Mouse (Mus musculus) liver, embryonic 11.5 days (tissue): ENCODE results near the gene Vopp1. TPM values are rescaled to one million over a fixed set of nuclear protein-coding genes. Genes with fewer than 3 reads are reported as not detected.
A peak's percentile ranks its signal among the peaks of the same experiment; 100 is the strongest.

Experiments
- ATAC-seq: fragments of 200-750 bp; cut with Nextera tagmentation; replicated peaks from 2 replicates; pipeline ENCODE4 v1.8.0; 2017; ENCODE audit warnings: moderate number of reproducible peaks, mild to moderate bottlenecking, moderate TSS enrichment, moderate library complexity; ENCODE audit not compliant: low FRiP score
- DNase-seq: peaks from one replicate; pipeline ENCODE4 v3.0.0-alpha.2; 2017; ENCODE audit warnings: low spot score
- H3K27ac ChIP-seq: fragments of 300-500 bp; sonication (generic); 2 replicates; pipeline ENCODE4 v1.5.1; 2014; ENCODE audit warnings: mild to moderate bottlenecking, low read depth, low read length, control low read depth
- H3K27me3 ChIP-seq: fragments of 300-500 bp; sonication (generic); replicated peaks from 2 replicates; pipeline ENCODE4 v1.6.1; 2014; ENCODE audit warnings: low read length, mixed read lengths; ENCODE audit not compliant: control insufficient read depth, insufficient read depth
- H3K36me3 ChIP-seq: fragments of 300-500 bp; sonication (generic); 2 replicates; pipeline ENCODE4 v1.6.1; 2014; ENCODE audit warnings: mild to moderate bottlenecking, low read length, moderate library complexity, mixed read lengths; ENCODE audit not compliant: control insufficient read depth, insufficient read depth
- H3K4me1 ChIP-seq: fragments of 300-500 bp; sonication (generic); replicated peaks from 2 replicates; pipeline ENCODE4 v1.6.1; 2014; ENCODE audit warnings: low read length, mixed read lengths; ENCODE audit not compliant: control insufficient read depth, insufficient read depth
- H3K4me2 ChIP-seq: fragments of 300-500 bp; sonication (generic); 2 replicates; pipeline ENCODE4 v1.6.1; 2014; ENCODE audit warnings: mild to moderate bottlenecking, control low read depth, moderate library complexity
- H3K4me3 ChIP-seq: fragments of 300-500 bp; sonication (generic); 2 replicates; pipeline ENCODE4 v1.5.1; 2014; ENCODE audit warnings: low read depth, low read length, control low read depth
- H3K9ac ChIP-seq: fragments of 300-500 bp; sonication (generic); 2 replicates; pipeline ENCODE4 v1.6.1; 2014; ENCODE audit warnings: low read depth, low read length, control low read depth
- H3K9me3 ChIP-seq: fragments of 300-500 bp; sonication (generic); 2 replicates; pipeline ENCODE4 v1.6.1; 2016; ENCODE audit warnings: low read length, inconsistent platforms, mixed read lengths; ENCODE audit not compliant: control insufficient read depth
- WGBS: fragments of 180-500 bp; shearing (Covaris S2); extraction: QIAGEN DNeasy Blood & Tissue Kit; methylation state at CpG from one replicate; pipeline ENCODE4 v1.1.7; 2014; 5-methylcytosine and 5-hydroxymethylcytosine counted together
- polyA plus RNA-seq: library from polyadenylated mRNA; unstranded; fragments of >200 nt; fragmentation: Nextera tagmentation; extraction: Ambion mirVana; gene quantifications from 2 replicates; pipeline ENCODE4 v1.2.1, GENCODE M21; 2014

Vopp1 gene
- polyA plus RNA-seq, 1 experiment from 2014 or later: 23.8 TPM

GRCm38 (mm10) chr6:57768948-57769525 is 55.9 kb downstream of the Vopp1 start:
- no peak for DNase-seq
- H3K27me3 ChIP-seq: no peaks in the 10 kb centered on the region
- no peak for ATAC-seq
- no peaks in the 10 kb centered on the region for H3K9me3 ChIP-seq
- H3K36me3 ChIP-seq: no peaks in the 10 kb centered on the region
- H3K4me2 ChIP-seq: no peak overlapping the region
- 70% methylated on average over 7 of the region's 7 CpGs for WGBS
- H3K4me1 ChIP-seq: peaks cover 29% of the 10 kb centered on the region
- H3K9ac ChIP-seq: no peak overlapping the region
- no peak overlapping the region for H3K27ac ChIP-seq
- no peak overlapping the region for H3K4me3 ChIP-seq

DNA sequence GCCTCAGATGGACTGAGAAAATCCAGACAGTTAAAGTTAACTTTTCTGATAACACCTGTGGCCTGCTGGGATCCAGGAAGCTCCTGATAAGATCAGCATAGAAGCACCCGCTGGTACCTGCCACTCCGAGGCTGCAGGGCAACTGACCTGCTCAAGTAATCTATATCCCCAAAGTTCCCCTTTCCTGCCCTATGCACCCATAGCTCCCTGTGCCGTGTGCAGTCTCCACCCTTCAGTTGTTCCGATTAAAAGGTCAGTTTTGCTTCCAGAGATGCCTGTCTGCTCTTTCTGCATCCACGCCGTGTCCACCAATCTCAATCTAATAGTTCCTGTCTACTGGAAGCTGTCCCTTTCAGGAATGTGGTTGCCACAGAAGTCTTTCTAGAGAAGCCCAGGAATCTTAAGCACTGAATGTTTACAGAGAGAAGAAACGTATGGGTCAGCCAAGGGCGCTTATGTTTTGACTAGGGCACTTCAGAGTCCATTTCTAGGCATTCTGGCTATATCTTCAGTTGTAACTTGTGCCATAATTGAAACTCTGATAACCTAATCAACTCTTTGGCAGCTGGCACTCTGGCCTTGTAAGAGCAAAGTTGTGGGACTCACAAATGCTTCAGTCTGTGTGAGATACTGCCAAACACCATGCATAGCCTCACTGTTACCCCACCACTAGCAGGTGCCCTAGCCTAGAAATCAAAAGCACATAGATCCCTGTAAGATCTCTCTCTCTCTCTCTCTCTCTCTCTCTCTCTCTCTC is 57.7 kb downstream of the Vopp1 start:
- H3K36me3 ChIP-seq: no peaks in the 10 kb centered on the region
- no peaks in the 10 kb centered on the region for H3K27me3 ChIP-seq
- DNase-seq (no peak), ATAC-seq (peak; percentile 87)
- H3K4me2 ChIP-seq: peak overlapping the region; percentile 30
- WGBS: 38% methylated on average over 8 of the region's 8 CpGs
- peak overlapping the region; percentile 64 for H3K27ac ChIP-seq
- H3K4me1 ChIP-seq: peaks cover 29% of the 10 kb centered on the region
- no peak overlapping the region for H3K9ac ChIP-seq
- H3K9me3 ChIP-seq: no peaks in the 10 kb centered on the region
- H3K4me3 ChIP-seq: no peak overlapping the region

DNA sequence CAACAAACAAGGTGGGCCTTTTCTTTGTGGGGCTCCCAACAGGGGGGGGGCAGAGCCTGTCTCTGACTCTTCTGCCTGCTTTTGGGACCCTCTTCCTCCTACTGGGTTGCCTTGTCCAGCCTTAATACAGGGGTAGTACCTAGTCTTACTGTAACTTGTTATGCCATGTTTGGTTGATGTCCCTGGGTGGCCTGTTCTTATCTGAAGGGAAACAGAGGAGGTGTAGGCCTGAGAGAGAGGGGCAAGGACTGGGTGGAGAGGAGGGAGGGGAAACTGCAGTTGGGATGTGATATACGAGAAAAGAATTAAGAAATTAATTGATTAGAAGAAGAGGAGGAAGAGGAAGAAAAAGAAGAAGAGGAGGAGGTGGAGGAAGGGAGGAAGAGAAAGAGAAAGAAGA is 58.7 kb downstream of the Vopp1 start:
- Histone ChIP-seq H3K27me3 (no peaks in the 10 kb centered on the region), H3K9ac (no peak overlapping the region), H3K27ac (peak overlapping the region; percentile 73; the same call in 1 of the 2 replicates), H3K9me3 (no peaks in the 10 kb centered on the region), H3K4me3 (no peak overlapping the region), H3K4me1 (peaks cover 29% of the 10 kb centered on the region), H3K4me2 (peak overlapping the region; percentile 39), H3K36me3 (no peaks in the 10 kb centered on the region)
- 56% methylated on average over 1 of the region's 1 CpGs for WGBS
- DNase-seq: no peak
- ATAC-seq: peak; percentile 87

DNA sequence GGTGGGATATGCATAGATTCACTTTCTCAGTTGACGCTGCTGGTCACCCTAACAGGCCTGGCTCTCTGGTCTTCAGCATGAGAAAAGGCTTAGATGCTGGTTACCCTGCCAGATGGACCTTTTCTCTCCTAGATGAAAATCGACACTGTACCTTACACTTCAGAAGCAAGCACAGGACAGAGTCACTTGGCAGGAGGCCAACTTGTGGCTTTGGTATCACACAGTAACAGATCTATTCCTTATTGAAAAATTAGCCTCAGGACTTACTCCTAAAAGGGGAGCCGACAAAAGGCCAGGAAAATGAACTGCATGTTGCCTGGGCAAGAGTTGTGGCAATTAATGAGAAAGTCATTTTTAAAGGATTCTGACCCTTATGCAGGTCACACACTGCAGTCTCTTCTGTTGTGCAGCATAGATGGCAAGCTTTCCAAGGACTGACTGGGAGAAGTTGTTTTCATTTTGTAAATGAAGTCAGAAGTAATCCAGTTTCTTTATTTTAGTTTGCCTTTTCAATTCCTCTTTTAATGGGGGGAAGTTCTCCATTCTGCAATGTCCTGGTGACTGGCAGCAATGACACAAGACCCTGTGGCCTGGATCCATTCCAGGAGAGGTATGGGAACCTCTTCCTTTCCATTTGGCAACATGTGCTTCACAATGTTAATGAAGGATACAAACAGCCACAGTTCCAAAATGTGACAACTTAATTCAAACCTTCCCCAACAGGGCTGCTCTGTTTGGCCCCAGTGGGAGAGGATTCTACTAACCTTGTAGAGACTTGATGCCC is 59.7 kb downstream of the Vopp1 start:
- Histone ChIP-seq H3K4me1 (peaks cover 29% of the 10 kb centered on the region), H3K9me3 (no peaks in the 10 kb centered on the region), H3K4me2 (no peak overlapping the region), H3K9ac (no peak overlapping the region), H3K36me3 (no peaks in the 10 kb centered on the region), H3K27me3 (no peaks in the 10 kb centered on the region), H3K4me3 (no peak overlapping the region), H3K27ac (peak overlapping the region; percentile 73; the same call in 1 of the 2 replicates)
- DNase-seq: no peak
- ATAC-seq: no peak
- WGBS: 60% methylated on average over 3 of the region's 3 CpGs

DNA sequence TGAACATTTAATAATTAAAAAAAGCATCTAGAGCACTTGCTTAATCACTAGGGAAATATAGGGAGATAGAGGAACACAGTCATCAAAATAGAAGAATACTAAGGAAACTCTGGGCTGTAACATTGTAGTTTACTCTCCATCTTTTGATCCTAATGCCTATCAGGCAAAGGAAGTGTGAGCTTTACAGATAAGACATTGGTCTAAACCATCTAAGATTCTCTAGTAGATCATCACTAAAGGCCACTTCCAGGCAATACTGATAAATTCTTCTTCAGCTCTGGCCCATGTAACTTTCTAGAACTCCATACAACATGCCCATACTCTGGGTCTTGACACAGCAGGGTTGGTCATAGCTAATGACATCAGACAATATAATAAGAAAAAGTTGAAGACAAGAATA is 61.9 kb downstream of the Vopp1 start:
- ATAC-seq (no peak), DNase-seq (no peak)
- H3K36me3 ChIP-seq: no peaks in the 10 kb centered on the region
- H3K9me3 ChIP-seq: no peaks in the 10 kb centered on the region
- H3K4me3 ChIP-seq: no peak overlapping the region
- no peak overlapping the region for H3K4me2 ChIP-seq
- H3K4me1 ChIP-seq: peaks cover 29% of the 10 kb centered on the region
- no peak overlapping the region for H3K27ac ChIP-seq
- H3K9ac ChIP-seq: no peak overlapping the region
- no peaks in the 10 kb centered on the region for H3K27me3 ChIP-seq

- Histone ChIP-seq H3K4me3 (no peak overlapping the region), H3K36me3 (0 out of 2 replicates have a peak, but pooled peaks cover 3% of the 10 kb centered on the region), H3K27ac (peak overlapping the region; percentile 39; the same call in 1 of the 2 replicates), H3K27me3 (no peaks in the 10 kb centered on the region), H3K9ac (0 out of 2 replicates have a peak overlapping the region, but pooled peaks have one; percentile 22), H3K4me1 (peaks cover 10% of the 10 kb centered on the region), H3K9me3 (no peaks in the 10 kb centered on the region), H3K4me2 (peak overlapping the region; percentile 0; the same call in 1 of the 2 replicates)
- WGBS: 78% methylated on average over 9 of the region's 9 CpGs
- ATAC-seq (peak; percentile 93), DNase-seq (no peak)
Observed at GRCm38 (mm10) chr6:57753962-57754759, 70.8 kb downstream of the Vopp1 start.

DNA sequence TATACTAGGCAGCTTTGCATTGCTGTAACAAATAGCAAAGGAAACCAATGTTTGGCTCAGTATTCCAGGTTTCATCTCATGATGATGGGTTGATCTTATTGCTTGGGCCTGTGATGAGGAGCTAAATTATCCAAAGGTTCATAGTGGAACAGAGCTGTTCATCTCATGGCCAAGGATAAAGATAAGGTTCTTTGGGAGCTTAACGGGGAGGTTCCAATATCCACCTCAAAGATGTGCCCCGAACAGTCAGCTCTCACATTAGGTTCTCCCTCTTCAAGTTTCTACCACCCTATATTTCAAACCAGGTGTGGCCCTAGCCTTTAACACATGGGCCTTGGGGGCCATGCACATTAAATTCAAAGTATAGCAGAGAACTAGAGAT is 79.2 kb downstream of the Vopp1 start:
- WGBS: 54% methylated on average over 2 of the region's 2 CpGs
- Histone ChIP-seq H3K4me2 (peak overlapping the region; percentile 2; the same call in 1 of the 2 replicates), H3K36me3 (no peaks in the 10 kb centered on the region), H3K27ac (peak overlapping the region; percentile 85), H3K4me3 (no peak overlapping the region), H3K4me1 (peaks cover 26% of the 10 kb centered on the region), H3K27me3 (no peaks in the 10 kb centered on the region), H3K9me3 (no peaks in the 10 kb centered on the region), H3K9ac (no peak overlapping the region)
- peak; percentile 52 for ATAC-seq
- no peak for DNase-seq
